Mouse (Mus musculus) spleen, adult 18-20 months (tissue): Measurements from ENCODE around the gene Ap3s2.

Experiments
- DNase-seq, 2 experiments: peaks; one replicate each; pipeline ENCODE4 v3.0.0; 2022; ENCODE audit warnings: mixed read lengths in 2 of 2

The Ap3s2 gene

DNA sequence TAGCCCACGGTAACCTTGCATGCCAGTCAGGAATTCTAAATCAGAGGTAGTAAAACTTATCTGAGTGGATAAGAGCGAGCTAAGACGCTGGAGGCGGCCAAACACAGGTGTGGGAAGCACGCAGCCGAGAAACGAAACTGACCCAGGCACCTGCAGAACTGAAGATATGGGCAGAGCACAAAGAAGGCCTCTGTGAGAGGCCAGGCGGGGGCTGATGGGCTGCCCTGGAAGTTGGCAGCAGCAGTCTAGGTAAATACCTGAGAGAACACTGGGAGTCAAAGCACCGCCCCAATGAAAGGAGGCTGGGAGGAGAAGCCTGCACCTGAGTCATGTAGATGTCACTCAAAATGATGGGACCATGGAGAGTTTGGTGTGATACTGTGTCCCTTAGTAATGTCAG, 31.8 kb downstream of the Ap3s2 start:
- DNase-seq = no peak

DNA sequence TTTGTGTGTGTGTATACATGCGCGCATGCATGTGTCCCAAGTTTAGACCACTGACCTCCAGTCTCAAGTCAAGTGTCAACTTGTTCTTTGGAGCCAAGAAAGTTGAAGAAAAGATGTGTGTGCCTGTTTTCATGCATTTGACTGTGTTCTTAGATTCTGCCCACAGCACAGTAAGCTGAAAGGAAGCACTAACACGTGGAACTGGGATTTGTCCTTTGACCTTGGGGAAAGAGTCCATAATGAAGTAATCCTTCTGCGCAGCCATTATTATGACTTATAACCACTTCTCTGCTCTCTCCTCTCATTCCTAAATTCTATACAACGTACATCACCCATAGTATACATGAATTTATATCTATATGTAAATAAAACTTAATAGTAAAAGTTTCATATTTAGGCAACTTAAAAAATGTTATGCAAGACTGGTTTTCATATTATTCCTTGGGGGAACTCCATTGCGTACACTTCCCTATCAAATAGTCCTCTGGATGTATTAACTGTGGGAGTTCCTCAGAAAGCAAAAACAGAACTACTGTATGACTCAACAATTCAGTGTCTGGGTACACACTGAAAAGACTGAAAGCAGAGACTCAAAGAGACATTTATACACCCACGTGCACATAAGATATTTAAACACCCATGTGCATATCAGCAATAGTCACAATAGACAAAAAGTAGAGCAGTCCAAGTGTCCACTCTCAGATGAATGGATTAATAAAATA, 36.7 kb downstream of the Ap3s2 start:
- no peak for DNase-seq

DNA sequence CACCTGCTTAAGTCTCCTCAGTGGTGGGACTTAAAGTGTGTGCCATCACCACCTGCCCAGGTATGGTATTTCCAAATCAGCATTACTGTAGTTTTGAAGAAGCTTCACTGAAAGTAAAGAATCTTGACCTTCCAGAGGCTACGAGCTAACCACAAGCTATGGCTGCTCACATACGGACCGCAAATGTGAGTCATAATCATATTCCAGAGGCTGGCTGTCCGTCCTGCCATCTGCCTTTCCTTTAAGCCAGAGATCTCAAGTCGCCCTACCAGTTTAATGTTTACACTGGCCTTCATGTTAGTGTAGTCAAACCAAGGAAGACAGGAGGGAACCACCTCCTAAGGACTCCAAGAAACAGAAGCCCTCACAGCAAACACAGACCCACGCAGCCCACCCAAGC, 38.5 kb downstream of the Ap3s2 start:
- no peak for DNase-seq

DNA sequence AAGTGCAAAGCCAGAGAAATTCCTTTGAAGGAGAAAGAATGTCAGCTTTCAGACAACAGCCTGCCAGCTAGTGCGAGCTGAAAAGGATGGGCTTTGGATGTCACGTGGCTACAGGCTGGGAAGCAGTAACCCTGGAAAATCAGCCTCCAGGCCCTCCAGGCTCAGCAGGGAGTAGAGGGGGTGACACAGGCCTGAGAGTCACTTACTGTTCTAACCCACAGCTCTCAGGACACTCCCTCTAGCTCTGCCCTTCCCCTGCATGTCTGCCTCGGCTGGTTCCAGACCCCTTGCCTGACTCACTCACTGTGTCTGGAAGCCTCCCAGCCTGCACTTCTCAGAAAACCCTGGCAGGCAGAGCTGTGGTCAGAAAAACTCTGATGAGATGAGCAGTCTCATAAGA, 39.5 kb downstream of the Ap3s2 start:
- no peak for DNase-seq

DNA sequence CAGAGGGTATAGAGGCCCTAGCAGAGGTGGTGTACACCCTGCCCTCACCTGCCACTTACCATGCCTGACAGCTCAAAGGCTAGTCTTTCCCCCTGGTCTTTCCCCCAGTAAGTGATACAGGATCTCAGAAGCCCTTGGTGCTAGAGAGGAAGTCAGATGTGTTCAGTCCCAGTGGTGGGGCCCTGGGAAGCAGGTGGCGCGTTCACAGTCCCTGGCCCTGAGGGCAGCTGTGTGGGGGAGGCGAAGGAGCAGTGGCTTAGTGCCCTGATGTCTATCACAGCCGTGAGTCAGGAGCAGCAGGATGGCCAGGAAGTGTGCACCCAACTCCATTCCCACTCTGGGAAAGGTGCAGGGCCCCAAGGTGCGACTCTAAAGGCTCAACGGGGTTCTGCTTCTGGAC, 40.4 kb downstream of the Ap3s2 start:
- DNase-seq = no peak

DNA sequence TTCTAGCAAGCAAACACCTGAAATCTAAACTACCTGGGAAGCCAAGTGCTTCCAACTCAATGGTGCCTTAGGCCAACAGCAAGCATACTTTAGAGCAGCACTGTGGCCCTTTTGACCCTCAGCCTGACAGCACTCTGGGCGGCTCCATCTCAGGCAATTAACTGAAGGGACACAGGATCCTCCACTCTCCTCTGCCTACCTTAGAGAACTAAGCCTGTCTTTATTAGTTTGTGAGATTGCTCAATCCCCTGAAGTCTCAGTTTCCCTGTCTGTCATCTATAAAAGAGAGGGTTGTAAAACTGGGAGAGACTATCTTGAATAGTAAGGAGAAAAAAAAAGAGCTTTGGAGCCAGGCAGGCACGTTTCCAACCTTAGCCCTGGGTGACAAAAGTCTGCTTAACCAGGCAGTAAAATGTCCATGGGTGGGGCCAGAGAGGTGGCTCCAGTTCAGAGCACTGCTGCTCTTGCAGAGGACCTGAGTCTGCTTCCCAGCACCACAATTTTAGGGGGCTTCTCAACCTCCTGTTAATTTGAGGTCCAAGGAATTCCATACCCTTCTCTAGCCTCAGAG, 41.9 kb downstream of the Ap3s2 start:
- no peak for DNase-seq

DNA sequence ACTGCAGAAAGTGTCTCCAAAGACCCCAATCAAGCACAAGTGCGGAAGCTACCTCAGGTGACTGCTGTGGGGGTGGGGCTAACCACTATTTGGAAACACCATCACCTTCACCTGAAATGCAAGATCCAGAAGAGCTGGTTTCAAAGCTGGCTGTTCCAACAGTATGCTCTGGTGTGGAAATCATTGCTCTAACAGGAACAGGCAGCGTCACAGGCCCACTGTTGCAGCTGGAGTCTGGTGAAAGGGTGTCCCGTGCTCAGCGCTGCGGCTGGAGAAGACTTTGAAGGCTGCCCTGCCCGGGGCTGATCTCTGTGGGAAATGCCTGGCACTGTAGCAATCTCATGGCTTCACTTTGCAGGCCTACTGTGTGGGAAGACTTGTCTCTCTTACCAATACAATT, 47.0 kb downstream of the Ap3s2 start:
- DNase-seq = no peak

DNA sequence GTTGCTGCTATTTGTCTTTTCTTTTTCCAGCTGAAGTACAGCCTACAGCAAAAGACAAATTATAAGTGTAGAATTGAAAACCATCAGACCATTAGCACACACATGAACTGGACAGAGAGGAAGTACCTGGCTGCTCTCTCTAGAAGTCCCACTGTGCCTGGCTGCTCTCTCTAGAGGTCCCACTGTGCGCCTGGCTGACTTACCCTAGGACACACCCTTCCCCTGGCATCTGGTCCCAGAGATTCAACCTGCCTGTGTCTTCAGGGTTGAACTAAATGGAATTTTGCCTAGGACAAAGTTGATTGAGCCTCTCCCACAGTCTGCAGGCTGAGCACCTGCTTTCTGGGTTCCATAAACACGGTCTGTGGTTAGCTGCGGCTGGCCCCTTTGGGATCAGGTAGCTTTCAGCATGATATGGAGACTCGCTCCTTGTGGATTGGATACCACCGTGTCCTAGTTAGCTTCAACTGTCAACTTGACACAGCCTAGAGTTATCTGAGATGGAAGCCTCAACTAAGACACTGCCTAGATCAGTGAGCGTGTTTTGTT, 48.6 kb downstream of the Ap3s2 start:
- no peak for DNase-seq

DNA sequence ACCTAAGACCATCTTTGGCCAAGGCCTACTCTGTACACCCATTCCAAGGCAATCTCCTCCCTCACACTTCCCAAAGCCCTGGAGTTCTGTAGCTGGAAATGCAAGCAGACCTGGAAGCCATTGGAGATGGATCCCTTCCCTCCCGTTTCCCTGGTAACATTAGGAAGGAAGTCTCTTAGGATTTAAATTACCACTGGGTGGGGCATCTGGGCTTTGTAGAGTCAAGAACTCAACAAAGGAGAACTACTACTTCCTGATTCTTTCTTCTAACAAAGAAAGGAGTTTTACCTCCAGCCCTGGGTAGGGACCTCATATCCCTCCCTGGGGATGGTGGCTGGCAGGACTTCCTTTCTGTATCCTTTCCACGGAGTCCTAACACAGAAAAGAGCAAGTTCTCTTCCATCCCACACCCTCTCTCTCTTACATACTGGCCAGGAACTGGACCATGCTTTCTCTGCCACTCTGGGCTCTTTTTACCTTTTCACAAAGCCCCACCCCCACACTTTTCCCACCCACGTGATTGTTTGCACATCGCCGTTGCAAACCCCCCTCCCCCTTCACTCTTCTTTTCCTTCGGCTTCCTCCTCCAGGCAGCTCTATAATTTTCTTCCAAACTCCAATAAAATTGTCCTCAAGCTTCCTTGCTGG, 51.3 kb downstream of the Ap3s2 start:
- DNase-seq = no peak

DNA sequence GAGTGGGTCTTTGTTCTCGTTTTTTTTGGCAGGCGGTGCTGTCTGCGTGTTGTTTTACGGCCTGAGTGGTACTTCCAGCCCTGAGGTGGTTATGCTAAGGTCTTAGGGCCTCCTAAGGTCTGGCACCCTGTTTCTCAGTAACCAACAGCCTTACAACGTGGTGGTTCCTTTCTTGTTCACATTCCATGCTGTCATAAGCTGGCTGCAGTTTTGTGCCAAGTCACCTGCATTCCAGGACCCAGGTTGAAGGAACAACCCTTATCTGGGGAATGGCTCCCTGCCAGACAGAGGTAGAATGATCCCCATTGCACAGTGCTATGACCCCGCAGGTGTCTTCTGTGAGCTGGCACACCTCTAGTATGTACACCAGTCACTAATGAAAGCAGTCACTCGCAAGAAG, 52.0 kb downstream of the Ap3s2 start:
- DNase-seq = no peak

DNA sequence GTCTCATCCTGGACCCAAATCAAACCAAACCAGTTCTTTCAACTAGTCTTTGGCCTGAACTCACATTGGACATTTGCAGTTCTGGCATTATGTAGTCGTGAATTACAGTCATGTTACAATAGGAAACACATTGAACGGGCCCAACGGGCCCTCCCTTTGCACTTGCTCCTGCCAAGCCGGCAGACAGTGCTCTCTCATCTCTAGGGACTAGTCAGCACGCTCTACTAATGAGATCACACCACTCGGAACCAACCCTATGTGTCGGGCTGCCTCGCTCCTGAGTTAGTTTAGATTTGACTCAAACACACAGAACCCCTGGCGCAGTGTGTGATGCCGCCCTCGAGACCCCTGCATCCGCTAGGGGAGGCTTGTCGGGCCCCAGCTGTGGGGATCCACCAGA, 52.6 kb downstream of the Ap3s2 start:
- DNase-seq = no peak

DNA sequence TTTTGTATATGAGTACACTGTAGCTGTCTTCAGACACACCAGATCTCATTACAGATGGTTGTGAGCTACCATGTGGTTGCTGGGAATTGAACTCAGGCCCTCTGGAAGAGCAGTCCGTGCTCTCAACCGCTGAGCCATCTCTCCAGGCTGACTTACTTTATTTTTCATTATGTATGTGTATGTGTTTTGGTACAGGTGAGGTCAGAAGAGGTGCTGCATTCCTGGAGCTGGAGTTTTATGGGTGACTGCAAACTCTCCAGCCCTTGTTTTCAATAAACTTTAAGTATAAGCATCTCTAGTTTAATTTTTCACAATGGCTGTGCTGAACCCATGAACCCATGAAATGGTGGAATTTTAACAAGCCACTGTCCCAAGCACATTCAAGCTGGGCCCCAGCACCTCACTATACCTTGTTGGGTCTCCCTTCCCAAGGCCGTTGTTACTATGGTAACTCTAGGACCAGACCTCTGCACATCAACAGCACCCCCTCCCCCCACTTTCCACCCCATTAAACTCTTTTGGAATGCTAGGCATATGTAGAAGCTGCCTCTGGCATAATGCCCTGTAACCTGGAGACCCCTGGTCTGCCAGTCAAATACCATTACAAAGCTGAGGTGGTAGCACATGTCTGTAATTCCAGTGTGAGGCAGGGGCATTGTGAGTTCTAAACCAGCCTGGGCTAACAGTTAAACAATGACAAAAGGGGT, 54.0 kb downstream of the Ap3s2 start:
- no peak for DNase-seq

DNA sequence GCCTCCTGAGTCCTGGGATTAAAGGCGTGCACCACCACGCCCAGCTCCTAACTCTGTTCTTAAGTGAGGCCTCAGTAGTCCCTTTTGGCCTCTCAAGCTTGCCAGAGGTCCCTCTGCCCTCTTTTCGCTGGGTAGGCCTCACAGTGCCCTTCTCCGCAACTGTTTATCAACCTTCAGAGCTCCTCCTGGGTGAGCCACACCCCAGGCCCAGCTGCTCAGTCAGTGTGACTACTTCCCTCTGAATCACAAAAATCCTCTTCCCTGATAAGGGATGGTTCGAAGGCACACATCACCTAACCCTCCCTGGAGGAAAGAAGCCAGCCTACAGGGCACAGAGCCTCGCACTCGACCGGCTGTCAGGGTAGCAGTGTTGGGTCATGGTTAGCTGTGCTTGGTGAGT, 58.7 kb downstream of the Ap3s2 start:
- DNase-seq = no peak

DNA sequence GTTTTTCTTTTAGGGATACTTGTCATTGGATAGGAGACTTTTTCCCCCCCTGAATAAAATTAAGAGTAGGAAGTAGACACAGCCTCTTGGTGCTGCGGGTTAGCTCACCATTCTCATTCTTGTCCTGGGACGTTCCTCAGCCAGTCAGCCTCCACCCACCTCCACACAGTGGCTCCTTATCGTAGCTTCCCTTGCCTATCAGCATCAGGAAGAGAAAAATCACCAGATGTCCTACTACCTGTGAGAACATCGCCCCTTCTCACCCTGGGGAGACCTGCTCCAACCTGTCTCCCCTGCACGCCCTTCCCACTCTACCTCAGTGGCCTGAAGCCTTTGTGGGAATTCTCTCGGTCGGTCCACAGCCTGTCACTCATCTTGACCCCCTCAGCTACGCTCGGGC, 59.6 kb downstream of the Ap3s2 start, which contains the start of gene Anpep:
Gene Anpep (minus strand): TSS at position 249 of the 400 bp plus-strand sequence.
- DNase-seq = no peak

DNA sequence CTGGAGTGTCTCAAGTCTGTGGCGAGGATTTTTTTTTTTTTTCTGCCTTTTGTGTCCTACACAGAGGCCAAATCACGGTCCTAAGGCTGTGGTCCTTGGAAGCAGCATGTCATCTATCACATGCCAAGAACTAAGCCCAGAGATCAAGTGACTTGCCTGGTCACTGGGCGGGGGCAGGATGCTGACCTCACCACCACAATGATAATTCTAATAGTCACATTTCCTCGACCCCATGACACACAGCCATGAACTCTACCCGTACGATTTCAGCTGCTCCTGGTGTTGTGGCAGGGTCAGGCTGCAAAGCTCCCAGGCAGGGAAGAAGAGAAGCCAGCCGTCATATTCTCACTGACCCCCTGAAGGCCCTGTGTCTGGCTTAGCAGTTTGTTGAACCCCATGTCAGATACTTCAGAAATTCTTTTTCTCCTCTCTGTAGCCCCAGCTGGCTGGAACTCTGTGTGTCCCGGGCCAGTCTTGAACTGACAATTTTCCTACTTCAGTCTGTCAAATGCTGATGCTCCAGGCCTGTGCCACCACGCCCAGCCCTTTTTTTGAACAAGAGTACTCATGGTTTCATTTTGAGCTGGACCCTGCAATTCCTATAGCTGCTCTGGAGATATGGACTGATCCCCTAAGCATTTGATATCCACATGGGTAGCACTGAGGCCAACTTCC, 61.4 kb downstream of the Ap3s2 start:
- no peak for DNase-seq

DNA sequence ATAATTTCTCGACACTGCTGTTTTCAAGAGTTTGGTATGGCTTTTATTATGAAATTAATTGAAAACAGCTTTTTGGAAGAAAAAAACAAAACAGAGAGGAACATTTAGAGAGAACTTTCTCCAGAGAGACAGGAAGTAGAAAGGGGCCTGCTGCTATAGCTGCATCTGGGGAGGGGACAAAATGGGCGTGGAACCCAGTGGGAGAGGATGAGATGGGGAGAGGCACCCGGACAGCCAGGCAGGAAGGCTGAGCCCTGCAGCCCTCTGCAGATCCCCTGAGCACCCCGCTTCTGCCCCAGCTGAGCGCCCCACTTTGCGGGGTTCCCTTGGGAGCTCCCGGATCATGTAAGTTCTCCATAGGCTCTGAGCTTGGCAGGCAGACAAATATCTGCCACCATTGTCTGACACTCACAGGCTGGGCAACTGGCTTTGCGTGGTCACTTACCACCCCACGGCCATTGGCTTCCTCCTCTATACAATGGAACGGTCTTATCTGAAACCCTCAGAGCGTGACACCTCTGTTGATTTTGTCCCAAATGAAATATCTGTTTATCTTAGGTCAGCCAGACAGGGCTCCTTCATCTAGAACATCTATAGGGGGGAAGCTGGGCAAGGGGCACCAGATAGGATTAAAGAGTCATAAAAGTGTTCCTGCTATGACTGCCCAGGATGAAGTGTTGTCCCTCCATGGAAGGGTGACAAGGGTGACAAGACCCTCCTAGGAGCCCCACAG, 62.1 kb downstream of the Ap3s2 start:
- no peak for DNase-seq

DNA sequence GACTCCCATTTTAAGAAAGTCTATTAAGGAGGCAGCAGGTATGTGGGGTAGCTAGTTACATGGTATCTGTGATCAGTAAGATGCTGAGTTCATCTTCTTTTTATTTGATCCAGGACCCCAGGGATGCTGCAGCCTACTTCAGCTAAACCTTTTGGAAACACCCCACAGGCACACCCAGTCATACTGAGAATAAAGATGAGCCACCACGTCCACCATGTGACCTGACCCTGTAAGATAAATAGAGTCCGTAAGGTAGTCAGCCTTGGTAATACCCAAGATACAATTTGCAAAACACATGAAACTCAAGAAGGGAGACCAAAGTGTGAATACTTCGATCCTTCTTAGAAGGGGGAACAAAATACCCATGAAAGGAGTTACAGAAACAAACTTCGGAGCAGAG, 64.1 kb downstream of the Ap3s2 start:
- no peak for DNase-seq

DNA sequence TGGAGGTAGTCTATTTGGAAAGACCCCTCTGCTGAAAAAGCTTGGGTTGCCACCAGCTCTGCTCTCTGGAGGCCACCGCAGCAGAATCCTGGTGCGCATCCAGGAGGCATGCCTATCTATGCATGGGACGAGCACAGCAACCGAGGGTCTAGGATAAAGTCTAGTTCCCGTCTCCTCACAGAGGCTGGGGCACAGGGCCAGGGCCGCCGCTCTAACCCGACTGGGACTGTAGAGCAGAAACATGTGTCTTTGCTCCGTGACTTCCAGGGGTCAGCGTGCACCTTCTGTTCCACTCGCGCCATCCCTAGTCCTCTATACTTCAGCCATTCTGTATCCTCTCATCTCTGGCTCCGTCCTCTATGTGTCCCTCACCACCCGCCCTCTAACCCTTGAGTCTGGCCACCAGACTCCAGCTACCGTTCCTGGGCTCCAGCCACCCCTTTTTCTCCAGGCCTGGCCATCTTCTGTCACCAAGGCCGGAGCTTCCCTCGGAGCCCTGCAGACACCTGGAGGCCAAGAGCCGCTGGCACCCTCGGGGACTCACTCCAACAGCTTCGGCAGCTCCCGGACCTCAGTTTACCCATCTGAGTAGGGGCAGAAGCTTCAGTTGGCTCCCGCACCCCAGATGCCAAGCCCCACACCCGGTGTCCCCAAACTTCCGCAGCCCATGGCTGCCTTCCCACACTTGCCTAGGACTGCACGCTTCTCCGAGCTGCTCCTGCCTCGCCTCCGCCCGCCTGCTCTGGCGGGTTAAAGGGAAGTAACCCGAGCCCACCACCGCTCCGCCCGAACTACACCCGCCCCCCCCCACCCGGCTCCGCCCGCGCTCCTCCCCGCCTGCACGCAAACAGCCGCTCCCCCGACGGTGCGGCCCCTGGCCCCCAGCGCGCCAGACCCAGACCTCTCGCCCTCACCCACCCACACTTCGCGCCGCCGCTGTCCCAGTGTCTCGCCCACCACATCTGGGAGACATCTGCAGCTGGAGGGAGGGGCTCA, 72.7 kb downstream of the Ap3s2 start:
- no peak for DNase-seq

DNA sequence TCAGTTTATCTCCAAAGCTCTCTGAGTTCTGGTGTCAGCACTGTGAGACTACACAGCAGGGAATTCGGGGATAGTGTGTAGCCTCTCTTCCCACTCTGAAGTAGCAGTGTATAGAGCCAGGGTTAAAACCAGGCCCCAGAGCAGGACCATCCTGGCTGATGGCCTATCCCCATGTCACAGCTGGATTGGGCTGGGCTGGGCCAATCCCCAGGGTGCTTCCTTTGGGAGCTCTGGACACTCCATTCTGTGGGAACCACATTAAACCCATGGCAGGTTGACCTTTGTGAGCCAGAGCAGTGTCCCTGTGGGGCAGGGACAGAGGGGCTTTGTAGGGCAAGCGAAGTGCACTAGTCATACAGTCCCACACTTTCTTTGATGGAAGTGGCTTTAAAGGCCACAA, 74.1 kb downstream of the Ap3s2 start:
- DNase-seq = no peak

DNA sequence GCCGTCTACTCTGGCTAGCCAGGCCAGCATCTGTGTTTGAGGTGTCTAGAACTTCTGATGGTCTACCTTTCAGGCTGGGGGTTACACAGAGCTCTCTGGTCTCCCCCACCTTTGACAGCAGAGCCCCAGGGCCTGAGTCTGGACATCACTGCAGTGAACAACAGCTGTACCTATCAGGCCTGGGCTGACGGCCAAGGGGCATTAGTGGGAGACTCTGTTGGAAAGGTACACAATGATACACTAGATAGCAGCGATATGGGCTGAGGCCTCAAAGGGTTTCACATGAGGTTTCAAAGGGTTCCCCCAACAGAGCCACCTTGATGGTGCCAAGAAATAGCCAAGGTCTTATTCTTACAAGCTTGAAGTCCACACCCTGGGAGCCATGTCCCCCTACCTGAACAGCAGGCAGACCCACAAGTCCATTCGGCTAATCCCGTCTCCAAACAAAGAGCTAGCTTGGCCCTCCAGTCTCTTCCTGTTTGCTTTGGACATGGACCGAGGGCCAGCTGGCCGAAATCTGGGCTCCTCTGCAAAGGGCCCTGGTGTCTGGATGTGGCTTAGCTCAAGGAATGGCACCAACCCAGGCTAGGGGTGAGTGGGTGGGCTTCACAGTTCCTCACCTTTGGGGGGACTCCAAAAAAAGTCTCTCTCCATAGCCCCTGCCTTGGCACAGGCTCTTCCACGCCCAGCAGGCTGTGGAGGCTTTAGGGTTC, 76.2 kb downstream of the Ap3s2 start:
- no peak for DNase-seq
